Mouse (Mus musculus) embryonic facial prominence, embryonic 14.5 days (tissue): ENCODE data around the gene Spag6. TPM values are rescaled to one million over a fixed set of nuclear protein-coding genes. Genes with fewer than 3 reads are reported as not detected.
A peak's percentile ranks its signal among the peaks of the same experiment; 100 is the strongest.

ENCODE experiments used
- ATAC-seq: fragments of 200-750 bp; cut with Nextera tagmentation; 2 replicates; pipeline ENCODE4 v1.8.0; 2017; ENCODE audit warnings: low read depth, moderate number of reproducible peaks, moderate TSS enrichment
- DNase-seq: peaks from one replicate; pipeline ENCODE4 v3.0.0-alpha.2; 2015; ENCODE audit warnings: low spot score
- H3K27ac ChIP-seq: fragments of 300-500 bp; sonication (generic); replicated peaks from 2 replicates; pipeline ENCODE4 v1.5.1; 2014; ENCODE audit warnings: low read depth, mild to moderate bottlenecking, low read length, moderate library complexity
- H3K27me3 ChIP-seq: fragments of 300-500 bp; sonication (generic); replicated peaks from 2 replicates; pipeline ENCODE4 v1.6.1; 2014; ENCODE audit warnings: low read length; ENCODE audit not compliant: control insufficient read depth, insufficient read depth
- H3K36me3 ChIP-seq: fragments of 300-500 bp; sonication (generic); 2 replicates; pipeline ENCODE4 v1.6.1; 2014; ENCODE audit warnings: low read length, mixed read lengths; ENCODE audit not compliant: control insufficient read depth, insufficient read depth
- H3K4me1 ChIP-seq: fragments of 300-500 bp; sonication (generic); 2 replicates; pipeline ENCODE4 v1.6.1; 2014; ENCODE audit warnings: antibody characterized with exemption, low read length; ENCODE audit not compliant: control insufficient read depth, insufficient read depth
- H3K4me2 ChIP-seq: fragments of 300-500 bp; sonication (generic); 2 replicates; pipeline ENCODE4 v1.6.1; 2014; ENCODE audit warnings: low read depth, mild to moderate bottlenecking, low read length, moderate library complexity, mixed read lengths
- H3K4me3 ChIP-seq: fragments of 300-500 bp; sonication (generic); 2 replicates; pipeline ENCODE4 v1.5.1; 2014; ENCODE audit warnings: low read depth, mild to moderate bottlenecking, low read length
- H3K9ac ChIP-seq: fragments of 300-500 bp; sonication (generic); 2 replicates; pipeline ENCODE4 v1.6.1; 2014; ENCODE audit warnings: low read depth, mild to moderate bottlenecking, low read length, moderate library complexity, mixed read lengths
- H3K9me3 ChIP-seq: fragments of 300-500 bp; sonication (generic); 2 replicates; pipeline ENCODE4 v1.6.1; 2016; ENCODE audit warnings: low read length; ENCODE audit not compliant: control insufficient read depth
- WGBS: fragments of 180-500 bp; shearing (Covaris S2); extraction: QIAGEN DNeasy Blood & Tissue Kit; methylation state at CpG from one replicate; pipeline ENCODE4 v1.1.7; 2014; 5-methylcytosine and 5-hydroxymethylcytosine counted together
- polyA plus RNA-seq: library from polyadenylated mRNA; unstranded; fragments of >200 nt; fragmentation: Nextera tagmentation; extraction: Ambion mirVana; gene quantifications from 2 replicates; pipeline ENCODE4 v1.2.1, GENCODE M21; 2014

Spag6 gene
- polyA plus RNA-seq, 1 experiment from 2014 or later = 0.21 TPM

GRCm38 (mm10) chr2:18690756-18691155, 3.1 kb upstream of the Spag6 start:
- Histone ChIP-seq H3K9me3 (no peaks in the 10 kb centered on the region), H3K4me3 (peak overlapping the region; percentile 47), H3K4me1 (peaks cover 18% of the 10 kb centered on the region), H3K27me3 (peaks cover 87% of the 10 kb centered on the region), H3K4me2 (peak overlapping the region; percentile 82; the same call in 1 of the 2 replicates), H3K9ac (no peak overlapping the region), H3K27ac (no peak overlapping the region), H3K36me3 (no peaks in the 10 kb centered on the region)
- WGBS = 3% methylated on average over 9 of the region's 9 CpGs
- DNase-seq = no peak
- ATAC-seq = no peak

GRCm38 (mm10) chr2:18692031-18692430, 1.8 kb upstream of the Spag6 start:
- Histone ChIP-seq H3K27me3 (peaks cover 88% of the 10 kb centered on the region), H3K4me1 (peaks cover 18% of the 10 kb centered on the region), H3K4me3 (no peak overlapping the region), H3K9ac (no peak overlapping the region), H3K36me3 (no peaks in the 10 kb centered on the region), H3K9me3 (no peaks in the 10 kb centered on the region), H3K27ac (no peak overlapping the region), H3K4me2 (no peak overlapping the region)
- no peak for ATAC-seq
- DNase-seq = no peak

GRCm38 (mm10) chr2:18692548-18692947, 1.3 kb upstream of the Spag6 start:
- H3K4me1 ChIP-seq = peaks cover 18% of the 10 kb centered on the region
- H3K27ac ChIP-seq = no peak overlapping the region
- no peak for ATAC-seq
- H3K4me3 ChIP-seq = no peak overlapping the region
- H3K27me3 ChIP-seq = peaks cover 84% of the 10 kb centered on the region
- no peak overlapping the region for H3K4me2 ChIP-seq
- no peaks in the 10 kb centered on the region for H3K36me3 ChIP-seq
- WGBS = 4% methylated on average over 1 of the region's 1 CpGs
- H3K9me3 ChIP-seq = no peaks in the 10 kb centered on the region
- DNase-seq = no peak
- no peak overlapping the region for H3K9ac ChIP-seq

GRCm38 (mm10) chr2:18693491-18693870, 351 bp upstream of the Spag6 start:
- no peak overlapping the region for H3K27ac ChIP-seq
- no peak for DNase-seq
- peaks cover 84% of the 10 kb centered on the region for H3K27me3 ChIP-seq
- 0% methylated on average over 5 of the region's 5 CpGs for WGBS
- H3K9me3 ChIP-seq = no peaks in the 10 kb centered on the region
- H3K4me3 ChIP-seq = peak overlapping the region; percentile 71
- peak overlapping the region; percentile 83; the same call in 1 of the 2 replicates for H3K9ac ChIP-seq
- H3K4me1 ChIP-seq = peaks cover 17% of the 10 kb centered on the region
- no peaks in the 10 kb centered on the region for H3K36me3 ChIP-seq
- H3K4me2 ChIP-seq = peak overlapping the region; percentile 97
- ATAC-seq = no peak

DNA sequence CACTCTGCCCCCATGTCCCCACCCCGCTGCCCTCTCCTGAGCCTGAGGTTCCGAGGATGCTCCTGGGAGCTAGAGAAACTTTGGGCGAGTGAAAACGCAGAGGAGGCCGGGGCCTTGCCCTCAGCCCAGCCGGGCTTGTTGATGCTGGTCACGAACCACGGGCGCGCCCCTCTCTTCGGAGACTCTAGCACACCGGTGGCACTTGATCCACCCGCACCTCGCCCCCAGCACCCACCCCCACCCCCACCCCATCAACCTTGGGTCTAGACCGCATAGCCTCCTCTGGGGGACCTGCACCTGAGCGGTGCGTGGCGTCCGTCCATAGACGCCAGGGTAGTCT, 749 bp downstream of the Spag6 start:
- ATAC-seq = peak; percentile 45
- DNase-seq = peak; percentile 25
- Histone ChIP-seq H3K27me3 (peaks cover 84% of the 10 kb centered on the region), H3K36me3 (no peaks in the 10 kb centered on the region), H3K27ac (no peak overlapping the region), H3K4me1 (peaks cover 6% of the 10 kb centered on the region), H3K4me2 (peak overlapping the region; percentile 97), H3K4me3 (peak overlapping the region; percentile 71), H3K9ac (peak overlapping the region; percentile 83), H3K9me3 (no peaks in the 10 kb centered on the region)
- WGBS = under 1% methylated on average over 15 of the region's 20 CpGs

DNA sequence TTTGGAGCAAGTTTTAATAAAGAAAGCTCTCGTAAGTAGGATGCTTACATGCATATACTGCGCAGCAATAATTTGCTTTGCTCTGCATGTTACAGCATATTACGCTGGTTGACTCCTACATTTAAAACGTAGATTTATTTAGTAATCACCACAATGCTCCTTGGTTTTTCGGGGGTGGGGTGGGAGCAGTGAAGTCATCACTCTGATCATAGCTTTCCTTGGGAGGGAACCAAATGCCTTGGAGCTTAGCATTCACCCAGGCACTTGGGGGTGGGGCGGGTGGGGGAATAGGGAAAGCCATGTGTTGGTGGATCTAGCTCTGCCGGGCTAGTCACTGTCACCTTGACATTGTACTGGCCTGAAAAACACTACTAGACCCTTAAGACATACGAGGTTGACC, 1.3 kb downstream of the Spag6 start:
- Histone ChIP-seq H3K4me1 (peaks cover under 1% of the 10 kb centered on the region), H3K9ac (no peak overlapping the region), H3K27ac (no peak overlapping the region), H3K4me2 (no peak overlapping the region), H3K27me3 (peaks cover 84% of the 10 kb centered on the region), H3K36me3 (no peaks in the 10 kb centered on the region), H3K4me3 (no peak overlapping the region), H3K9me3 (no peaks in the 10 kb centered on the region)
- ATAC-seq (no peak), DNase-seq (no peak)
- 7% methylated on average over 8 of the region's 8 CpGs for WGBS

DNA sequence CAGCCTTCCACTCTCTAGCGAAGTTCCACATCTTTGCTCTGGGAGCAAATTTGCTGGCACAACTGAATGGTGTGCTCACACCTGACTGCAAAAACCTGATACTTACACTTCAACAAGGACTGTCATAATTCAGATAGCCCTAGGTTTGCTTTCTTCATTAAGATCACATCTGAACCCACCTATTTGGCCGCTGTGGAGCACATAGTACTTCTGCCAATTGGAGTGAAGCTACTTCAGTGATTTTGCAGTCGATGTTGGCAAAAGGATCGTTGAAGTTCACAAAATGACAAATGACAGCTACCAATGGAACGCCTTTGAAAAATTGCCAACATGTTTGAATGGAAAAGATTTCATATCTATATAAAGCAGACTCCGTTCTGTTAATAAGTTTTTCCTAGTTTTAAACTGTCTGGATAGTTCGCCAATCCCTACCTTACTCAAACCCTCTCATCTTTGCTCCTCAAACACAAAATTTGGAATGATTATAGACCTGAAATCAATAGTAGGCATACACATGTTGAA, 1.9 kb downstream of the Spag6 start:
- no peak overlapping the region for H3K4me2 ChIP-seq

DNA sequence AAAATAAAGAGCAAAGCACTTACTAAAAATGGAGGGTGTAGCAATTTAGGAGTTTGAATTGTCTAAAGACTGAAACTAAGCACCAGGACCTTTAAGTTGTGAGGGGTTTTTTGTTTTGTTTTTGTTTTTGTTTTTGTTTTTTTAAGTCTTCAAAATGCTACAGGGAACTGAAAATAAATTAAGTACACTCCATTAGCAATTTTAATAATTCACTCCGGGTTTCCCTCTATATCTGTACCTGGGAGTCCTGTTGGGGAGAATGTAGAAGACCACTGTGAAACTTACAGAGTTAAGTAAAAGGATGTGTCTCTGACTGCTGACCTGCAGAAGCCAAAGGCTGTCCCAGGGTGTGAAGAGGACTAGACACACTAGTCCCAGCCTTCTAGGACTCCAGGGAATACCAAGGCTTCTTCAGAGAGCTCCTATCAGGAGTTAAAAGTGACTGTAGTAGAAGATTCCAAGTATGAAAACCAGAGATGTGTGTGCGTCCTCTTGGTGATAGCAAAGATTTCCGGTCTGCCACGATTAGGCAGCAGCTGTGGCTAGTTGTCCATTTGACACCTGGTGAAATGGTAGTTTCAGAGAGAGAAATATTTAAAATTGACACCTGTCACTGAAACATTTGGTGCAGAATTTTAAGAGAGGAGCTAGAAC, 3.9 kb downstream of the Spag6 start:
- Histone ChIP-seq H3K9ac (no peak overlapping the region), H3K4me1 (no peaks in the 10 kb centered on the region; the same call in 1 of the 2 replicates), H3K36me3 (no peaks in the 10 kb centered on the region), H3K27ac (no peak overlapping the region), H3K4me3 (no peak overlapping the region), H3K9me3 (no peaks in the 10 kb centered on the region), H3K4me2 (no peak overlapping the region), H3K27me3 (peaks cover 82% of the 10 kb centered on the region)
- DNase-seq = no peak
- no peak for ATAC-seq
- WGBS = 2% methylated on average over 4 of the region's 4 CpGs

More for the DNA sequence above, 1.9 kb downstream of the Spag6 start:
- Histone ChIP-seq H3K27ac (no peak overlapping the region), H3K4me3 (no peak overlapping the region), H3K36me3 (no peaks in the 10 kb centered on the region), H3K27me3 (peaks cover 84% of the 10 kb centered on the region), H3K9ac (no peak overlapping the region), H3K9me3 (no peaks in the 10 kb centered on the region), H3K4me1 (no peaks in the 10 kb centered on the region; the same call in 1 of the 2 replicates)
- WGBS = 7% methylated on average over 7 of the region's 7 CpGs
- DNase-seq (no peak), ATAC-seq (no peak)
